Mouse (Mus musculus): ENCODE data around the gene Fzd1.

GRCm38 (mm10) chr5:4755326-4755725, 2.5 kb downstream of the Fzd1 start:
- TF ChIP-seq CTCF (IDR thresholded peaks at IDR 0.05; ENCODE audit: low read depth) (no peak), EP300 (IDR thresholded peaks at IDR 0.05; ENCODE audit: low read depth) (no peak)

Measured in heart, postnatal 0 days (tissue).